Mouse (Mus musculus) embryo, embryonic 11 days (tissue): ENCODE results near the gene Csnk2a1.

Experiments used
- DNase-seq: peaks from one replicate; pipeline ENCODE4 v3.0.0-alpha.2; 2015

Gene Csnk2a1

DNA sequence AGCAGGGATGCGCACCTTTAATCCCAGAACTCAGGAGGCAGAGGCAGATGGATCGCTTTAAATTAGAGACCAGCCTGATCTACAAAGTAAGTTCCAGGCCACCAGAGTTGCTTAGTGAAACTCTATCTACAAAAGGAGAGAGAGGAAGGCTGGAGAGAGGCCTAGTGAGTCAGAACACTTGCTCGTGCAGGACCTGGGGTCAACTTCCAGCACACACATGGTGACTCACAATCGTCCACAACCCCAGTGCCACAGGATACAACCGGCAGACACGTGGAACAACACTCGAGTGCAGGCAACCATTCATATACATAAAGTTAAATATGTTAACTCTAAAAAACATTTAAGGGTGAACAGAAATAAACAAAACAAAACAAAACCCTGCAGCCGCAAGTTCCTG, 100.0 kb downstream of the Csnk2a1 start:
- no peak for DNase-seq

DNA sequence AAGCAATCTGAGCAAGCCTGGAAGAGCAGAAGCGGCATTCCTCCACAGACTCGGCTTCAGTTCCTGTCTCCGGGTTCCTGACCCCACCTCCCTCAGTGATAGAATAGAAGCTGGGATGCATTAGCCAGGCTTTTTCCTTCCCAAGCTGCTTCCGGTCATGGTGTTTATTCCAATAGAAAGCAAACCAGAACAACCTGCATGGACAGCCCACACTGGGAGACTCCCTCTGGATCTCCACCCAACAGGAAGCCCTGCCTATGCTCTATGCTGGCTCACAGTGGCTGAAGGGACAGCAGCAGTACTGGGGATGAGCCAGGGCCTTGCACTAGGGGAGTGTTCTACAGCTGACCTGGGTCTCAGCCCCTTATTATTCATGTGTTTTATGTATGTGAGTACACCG, 101.3 kb downstream of the Csnk2a1 start:
- DNase-seq: no peak

DNA sequence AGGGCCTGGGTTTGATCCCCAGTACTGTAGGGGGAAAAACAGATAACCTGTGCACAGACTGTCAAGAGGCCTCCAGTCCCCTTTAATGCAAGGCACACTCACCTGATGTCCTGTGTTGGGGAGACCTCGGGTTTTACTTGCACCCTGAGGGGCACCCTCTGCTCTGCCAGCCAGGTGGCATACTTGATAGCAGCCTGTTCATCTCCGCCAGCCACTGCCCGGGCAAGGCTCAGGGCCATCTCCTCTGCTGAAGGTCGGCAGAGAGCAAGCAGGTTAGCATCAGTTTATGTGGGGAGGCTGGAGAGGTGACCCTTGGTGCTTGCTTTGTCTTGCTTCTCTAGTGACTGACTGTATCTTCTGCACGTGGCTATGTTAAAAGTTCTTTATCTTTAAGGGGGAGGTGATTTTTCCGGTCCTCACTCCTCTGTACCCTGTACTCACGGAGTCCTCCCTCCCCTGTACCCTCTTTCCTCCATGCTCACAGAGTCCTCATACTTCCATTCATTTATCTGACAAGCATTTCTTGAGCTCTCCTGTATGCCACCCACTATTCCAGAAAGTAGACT, 104.3 kb downstream of the Csnk2a1 start:
- no peak for DNase-seq
